Mouse (Mus musculus): ENCODE measurements at regions not wholly inside any gene's neighbourhood (a gene's known extent, or its start where the extent isn't known, plus 50 kb on each side); places are given as distances from the start of the nearest gene placed in this dataset.

GRCm38 (mm10) chr17:80789706-80790105, 61.4 kb upstream of the Map4k3 start:
- no peak for DNase-seq

- DNase-seq: no peak
These were observed 60.7 kb upstream of the Map4k3 start for GRCm38 (mm10) chr17:80789000-80789399.

GRCm38 (mm10) chr17:80786858-80787257, 58.6 kb upstream of the Map4k3 start:
- DNase-seq: no peak

DNA sequence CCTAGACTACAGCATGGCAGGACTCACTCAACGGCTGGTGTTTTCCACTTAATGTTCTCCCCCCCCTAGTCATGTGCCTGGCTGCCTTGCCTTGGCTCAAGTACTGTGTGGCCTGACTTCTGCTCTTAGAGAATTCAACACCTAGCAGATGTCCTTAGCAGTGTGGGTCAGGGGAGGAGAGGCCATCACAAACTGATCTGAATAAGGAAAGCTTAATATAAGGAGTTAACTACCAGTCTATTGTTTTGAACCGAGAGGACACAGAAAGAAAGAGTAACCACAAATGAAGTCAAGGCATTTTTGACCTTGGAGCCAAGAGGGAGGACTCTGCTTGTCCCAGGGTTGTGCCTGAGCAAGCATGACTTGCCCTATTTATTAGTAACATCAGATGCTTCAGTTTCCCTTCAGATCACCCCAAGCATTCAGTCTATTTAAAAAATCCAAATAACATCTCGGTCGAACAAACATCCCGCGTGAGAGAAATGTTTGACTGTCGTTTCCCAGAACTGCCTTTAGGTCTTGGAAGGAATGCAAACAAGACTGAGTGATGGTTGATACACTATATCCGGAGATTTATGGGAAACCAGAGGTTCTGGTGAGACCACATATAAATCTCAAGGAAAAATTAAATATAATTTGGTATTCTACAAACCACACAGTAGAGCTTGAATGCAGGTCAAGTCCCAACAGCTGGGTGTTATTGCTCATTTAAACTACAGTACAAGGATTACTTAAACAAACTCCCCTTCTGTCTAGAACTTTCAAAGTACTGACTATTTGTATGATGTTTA, 58.0 kb upstream of the Map4k3 start:
- DNase-seq: no peak

GRCm38 (mm10) chr17:80785476-80785875, 57.2 kb upstream of the Map4k3 start:
- no peak for DNase-seq

DNA sequence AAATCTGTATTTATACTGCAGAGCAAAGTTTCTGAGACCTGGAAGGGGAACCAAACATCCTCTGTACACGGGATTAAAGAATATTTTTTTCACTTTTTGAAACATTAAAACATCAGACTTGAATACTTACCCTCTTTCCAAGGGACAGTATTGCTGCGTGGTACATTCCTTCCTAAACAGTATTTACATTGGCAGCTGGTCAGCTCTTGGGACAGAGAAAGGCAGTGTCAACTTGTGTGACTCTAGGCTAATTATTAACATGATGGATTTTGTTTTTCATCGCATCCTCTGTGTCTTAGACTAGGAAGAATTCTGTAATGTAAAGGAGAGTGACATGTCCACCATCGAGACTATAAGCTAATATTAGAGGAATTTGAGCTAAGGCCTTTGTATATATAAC, 56.8 kb upstream of the Map4k3 start:
- DNase-seq: no peak

- no peak for DNase-seq
These were observed 53.9 kb upstream of the Map4k3 start for GRCm38 (mm10) chr17:80782233-80782632.

- DNase-seq: no peak
These were observed 53.3 kb upstream of the Map4k3 start for GRCm38 (mm10) chr17:80781621-80782020.

DNA sequence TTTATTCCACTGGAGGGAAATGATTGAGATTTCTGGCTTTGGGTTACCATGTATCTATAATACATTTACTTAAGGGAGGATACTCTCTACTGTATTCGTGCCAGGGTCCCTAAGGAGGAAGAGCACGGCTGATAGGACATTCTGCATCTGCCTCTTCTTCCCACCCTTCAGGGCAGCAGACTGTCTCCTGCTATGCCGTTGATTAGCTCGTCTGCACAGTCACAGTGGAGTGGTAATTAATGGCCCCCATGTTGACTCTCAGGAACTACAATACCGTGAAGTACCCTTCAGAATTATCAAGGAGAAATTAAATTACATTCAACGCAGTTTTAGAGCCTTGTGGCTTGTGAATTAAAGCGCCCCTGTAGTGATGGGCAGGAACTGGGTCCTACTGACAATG, 52.0 kb upstream of the Map4k3 start:
- no peak for DNase-seq

DNA sequence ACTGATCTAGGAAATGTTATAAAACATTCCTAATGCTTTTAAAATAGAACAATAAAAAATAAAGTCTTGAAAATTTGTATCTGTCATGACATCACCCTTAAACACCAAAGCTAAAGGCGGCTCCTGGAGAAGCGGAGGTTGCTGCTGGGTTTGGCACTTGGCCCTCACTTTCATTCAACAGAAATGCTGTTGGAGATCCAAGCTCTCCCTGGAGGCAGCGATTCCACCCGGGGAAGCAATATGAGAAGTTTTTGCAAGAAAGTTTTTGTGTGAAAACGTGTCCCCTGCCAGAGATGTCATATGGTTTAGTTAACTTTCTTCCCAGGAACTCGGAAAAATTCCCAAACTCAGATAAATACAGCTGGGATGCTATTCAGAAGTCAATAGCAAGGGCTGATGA, 51.5 kb upstream of the Map4k3 start:
- no peak for DNase-seq

All from embryo, embryonic 11 days (tissue).